ENCODE assay signal across 9 mouse cellular contexts in genomic region chr12:34051112-34051511, GRCm38 (mm10).
DNase-seq lines count a peak whose midpoint lies in the region.
"Had no signal": no experiment of that assay in that cellular context is flagged by ENCODE, and none has a peak within 500 bp of the region (broad histone marks: within the 10 kb centered on the region; RNA-seq: fewer than 3 reads in every experiment).

No protein-coding gene starts in this region.

- DNase-seq in adrenal gland, adult (ENCODE audit: inconsistent age in 2 of 2, low spot score in 1 of 2): peak; percentile 17 to 62
- DNase-seq in adrenal gland, adult 8-10 months: no peak
- peak; percentile 35 to 39 for DNase-seq in kidney, postnatal 4 days
- DNase-seq in kidney, adult 18-20 months: no peak
- DNase-seq in NIH3T3 (ENCODE audit: low read depth): peak; percentile 22
- DNase-seq in lung, postnatal 10 days: peak; percentile 15
- DNase-seq in Muller cell, postnatal 12 days (ENCODE audit: inconsistent ontology term): no peak
- no peak for DNase-seq in frontal cortex, postnatal 14 days (ENCODE audit: low spot score in 2 of 2)
- DNase-seq: right cerebral cortex, postnatal 4 days had no signal

Comparison
In these comparisons a context has a peak if more than half of its experiments do, and no peak if none do; other contexts are left out.
1. DNase-seq: peak in adrenal gland, adult (2 of 2), kidney, postnatal 4 days (2 of 2), NIH3T3 (single experiment) and lung, postnatal 10 days (single experiment); none in adrenal gland, adult 8-10 months (single experiment), kidney, adult 18-20 months (single experiment), Muller cell, postnatal 12 days (single experiment) and frontal cortex, postnatal 14 days (0 of 2).